Mouse (Mus musculus): ENCODE measurements at regions not wholly inside any gene's neighbourhood (a gene's known extent, or its start where the extent isn't known, plus 50 kb on each side); places are given as distances from the start of the nearest gene placed in this dataset.

DNA sequence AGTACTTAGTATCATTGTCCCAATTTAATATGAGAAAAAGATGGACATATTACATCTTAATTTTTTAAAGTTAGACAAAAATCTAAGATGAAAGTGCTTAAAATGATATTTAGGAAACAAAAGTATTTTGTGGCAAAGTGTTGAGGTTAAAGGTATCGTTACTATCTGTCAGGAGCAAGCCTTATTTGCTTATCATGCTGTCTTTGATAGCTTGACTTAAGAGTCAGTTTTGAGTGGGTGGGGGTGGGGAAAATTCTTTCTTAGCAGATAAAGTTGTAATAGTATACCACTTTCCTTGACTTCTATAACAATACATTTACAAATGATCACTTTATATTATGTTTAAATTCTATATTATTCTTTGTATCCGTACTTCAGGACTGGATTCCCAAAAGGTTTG, 339.1 kb upstream of the Dph6 start:
- DNase-seq = no peak

DNA sequence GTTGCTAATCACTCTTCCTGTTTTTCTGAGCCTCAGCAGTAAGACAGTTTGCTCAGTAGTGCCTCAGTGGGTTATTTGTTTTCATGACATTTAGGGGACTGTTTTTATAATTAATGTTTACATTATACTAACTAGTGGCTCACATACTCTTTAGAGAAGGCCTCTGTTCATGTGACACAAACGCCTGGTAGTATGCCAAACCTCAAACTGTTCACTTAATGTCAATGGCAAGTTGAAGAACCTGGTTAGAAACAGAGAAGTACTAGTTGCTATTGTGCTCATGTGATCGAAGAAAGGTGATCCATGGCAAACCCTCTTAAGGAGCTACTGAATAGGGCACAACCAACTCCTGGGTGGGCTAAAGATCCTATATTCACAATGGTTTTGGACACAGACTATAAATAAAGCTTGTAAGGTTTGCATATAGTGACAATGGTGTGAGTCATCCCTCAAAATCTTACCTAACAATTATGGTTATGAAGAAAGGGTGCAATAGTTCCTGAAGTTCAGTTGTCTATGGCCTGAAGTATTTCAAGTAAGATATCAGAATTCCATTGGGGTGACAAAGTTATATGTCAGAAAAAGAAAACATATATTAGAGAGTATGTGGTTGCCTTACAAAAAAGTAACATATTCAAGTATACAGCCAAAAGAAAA, 340.1 kb upstream of the Dph6 start:
- no peak for DNase-seq

DNA sequence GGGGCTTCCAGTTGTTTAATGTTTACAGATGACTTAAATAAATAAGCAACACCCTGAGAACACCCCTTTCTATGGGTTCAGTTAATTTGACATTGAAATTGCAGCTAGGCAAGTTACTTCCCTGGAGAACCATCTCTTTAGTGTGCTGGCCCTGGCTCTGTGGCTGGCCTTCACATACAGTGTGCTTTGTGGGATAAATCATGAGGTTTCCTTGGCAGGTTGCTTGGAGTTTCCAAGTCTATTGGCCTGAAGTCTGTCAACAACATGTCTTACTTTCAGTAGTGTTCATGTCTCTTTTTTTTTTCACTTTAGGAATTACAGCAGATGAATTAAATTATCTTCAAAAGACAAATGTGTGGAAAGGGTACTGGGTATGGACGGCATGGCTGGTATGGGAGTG, 359.2 kb upstream of the Dph6 start:
- no peak for DNase-seq

DNA sequence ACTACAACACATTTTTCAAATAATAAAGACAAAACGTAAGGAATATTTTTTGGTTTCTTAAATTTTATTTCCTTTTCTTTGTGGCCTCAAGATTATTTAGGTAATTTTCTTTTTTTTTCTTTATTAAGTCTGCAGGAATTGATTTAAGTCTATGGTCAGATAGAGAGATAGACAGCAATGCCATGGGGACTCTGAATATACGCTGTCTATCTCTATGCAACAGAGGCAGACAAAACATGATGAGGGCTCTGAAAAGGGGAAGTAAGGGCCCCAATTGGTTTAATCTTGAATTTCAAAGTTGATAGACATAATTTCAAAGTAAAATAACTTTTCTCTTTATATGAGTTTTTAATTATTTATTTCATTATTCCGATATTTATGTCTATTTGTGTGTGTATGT, 372.0 kb upstream of the Dph6 start:
- no peak for DNase-seq

DNA sequence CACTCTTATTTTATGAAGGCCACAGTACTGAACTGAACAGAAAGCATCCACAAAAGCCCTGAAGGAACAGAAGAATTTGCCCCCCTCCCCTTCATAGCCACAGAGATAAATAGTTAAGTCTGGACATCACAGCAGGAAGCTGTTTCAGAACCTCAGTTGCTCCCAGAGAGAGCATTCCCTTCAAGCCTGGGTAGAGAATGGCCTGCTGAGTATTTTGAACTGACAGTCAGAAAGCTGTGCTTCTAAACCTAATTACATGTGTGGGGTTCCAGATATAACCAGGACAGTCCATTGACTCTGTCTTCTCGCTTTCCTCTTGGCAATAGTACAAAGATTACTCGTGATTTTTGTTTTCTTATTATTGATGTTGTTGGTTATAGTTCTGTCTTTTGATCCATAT, 376.4 kb upstream of the Dph6 start:
- DNase-seq = no peak

DNA sequence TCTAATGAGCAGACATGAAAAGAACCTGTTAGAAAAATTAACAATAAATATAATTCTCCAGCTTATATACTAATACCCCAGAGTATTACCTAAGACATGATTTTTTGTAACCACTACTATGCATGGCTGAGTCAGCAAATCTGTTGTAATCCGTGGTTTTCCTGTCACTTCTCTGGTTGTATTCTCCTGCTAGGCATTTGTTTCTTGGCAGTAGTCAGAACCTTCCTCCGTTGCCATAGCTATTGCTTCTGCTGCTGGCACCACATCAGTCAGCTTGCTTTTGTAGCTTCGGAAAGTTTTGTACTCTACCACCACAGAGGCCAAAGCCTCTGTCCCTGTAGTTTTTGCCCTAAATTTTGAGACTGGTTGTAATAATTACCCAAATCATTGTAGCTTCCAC, 381.4 kb upstream of the Dph6 start:
- DNase-seq = no peak

DNA sequence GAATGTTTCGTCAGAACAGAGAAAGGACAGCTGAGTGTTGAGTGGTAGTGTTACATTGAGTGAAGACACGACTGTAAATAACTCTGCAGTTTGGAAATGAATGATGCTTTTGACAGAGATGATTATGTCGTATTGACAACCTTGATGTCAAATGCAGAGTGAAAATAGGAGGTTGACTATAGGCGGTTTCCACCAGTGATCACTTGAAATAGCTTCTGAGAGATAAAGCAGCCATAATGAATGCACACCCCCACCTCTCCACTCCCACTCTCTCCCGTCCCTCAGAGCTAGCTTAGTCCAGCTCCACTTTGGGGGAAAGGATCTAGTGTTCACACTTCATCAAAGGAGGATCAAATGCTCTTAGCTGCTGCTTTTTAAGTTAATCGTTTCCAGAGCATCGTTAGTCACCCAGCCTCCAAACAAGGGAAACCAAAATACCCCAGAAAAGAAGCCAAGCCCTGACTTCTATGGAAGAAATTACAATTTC, 387.6 kb upstream of the Dph6 start:
- DNase-seq = no peak

DNA sequence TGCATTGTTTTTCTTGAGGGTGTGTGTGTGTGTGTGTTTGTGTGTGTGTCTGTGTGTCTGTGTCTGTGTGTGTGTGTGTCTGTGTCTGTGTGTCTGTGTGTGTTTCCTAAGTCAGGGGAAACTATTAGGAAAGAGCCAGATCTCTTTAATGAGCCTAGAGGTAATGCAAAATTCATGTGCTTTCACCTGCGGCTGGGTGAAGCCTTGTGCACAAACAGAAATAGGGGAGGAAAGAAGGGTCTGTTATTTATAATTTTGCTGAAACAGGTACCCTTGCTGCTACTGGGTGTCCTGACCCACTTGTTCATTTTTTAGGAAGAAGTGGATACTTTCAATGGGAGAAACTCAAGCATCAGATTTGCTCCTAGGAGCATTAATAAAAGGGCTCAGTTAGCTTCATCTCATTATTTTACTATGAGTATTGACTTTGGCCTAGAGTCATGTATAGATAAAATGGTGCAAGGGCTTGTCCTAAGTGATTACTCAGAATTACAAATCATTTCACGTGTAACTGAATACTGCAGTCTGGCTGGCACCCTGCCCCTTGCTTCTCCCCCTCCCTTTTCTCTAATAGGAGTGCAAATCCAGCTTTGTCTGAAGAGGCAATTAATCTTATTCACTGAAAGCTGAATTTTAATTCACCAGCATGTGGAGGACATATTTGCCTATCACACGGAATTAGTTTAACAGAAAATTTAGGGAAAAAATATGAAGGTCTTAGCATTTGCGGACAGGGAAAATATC, 401.7 kb upstream of the Dph6 start:
- DNase-seq = no peak

DNA sequence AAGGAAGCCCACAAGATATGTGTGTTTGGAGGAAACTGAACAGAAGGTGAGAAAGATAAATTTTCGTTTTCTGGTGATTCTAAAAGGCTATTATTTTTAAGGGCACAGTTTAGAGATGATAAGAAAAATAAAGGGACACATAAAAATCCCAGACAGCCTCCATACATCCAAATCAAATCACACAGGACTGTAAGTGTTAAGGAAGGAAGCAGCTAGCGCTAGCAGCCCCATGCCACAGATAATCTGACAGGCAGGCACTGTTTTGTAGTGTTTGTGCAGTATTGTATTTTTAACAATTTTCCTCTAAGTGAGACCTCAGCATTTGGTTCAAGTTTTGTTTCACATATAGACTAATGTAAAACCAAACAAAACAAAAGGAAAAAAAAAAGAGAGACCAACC, 402.4 kb upstream of the Dph6 start:
- DNase-seq = no peak

DNA sequence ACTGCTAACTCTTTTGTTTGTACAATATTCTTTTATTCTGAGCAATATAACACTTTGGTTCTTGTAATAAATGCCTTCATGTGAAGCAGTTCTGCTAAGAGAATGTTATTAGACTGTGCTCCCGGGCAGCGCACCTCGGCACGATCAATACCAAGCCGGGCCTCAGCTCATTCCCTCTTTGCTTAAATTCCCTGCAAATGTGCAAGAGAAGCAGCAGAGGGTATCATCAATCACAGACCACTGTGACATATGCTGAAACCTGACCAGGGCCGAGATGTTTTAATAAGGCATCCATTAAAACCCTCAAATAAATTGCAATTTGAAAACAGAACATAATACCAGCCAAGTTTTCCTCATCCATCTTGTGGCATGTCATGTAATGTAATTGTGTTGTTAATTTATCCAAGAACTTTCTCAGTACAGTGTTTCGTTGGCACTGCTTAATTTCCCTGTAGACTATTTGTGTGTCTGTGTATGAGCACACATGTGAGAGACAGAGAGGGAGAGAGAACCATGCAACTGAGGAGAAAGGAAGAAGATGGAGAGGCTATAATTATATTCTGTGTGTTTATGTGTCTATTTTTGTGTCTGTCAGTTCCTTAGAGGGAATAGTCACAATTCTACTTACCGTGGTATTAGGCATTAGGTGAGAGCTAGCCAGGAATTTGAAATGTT, 412.9 kb upstream of the Dph6 start:
- no peak for DNase-seq

DNA sequence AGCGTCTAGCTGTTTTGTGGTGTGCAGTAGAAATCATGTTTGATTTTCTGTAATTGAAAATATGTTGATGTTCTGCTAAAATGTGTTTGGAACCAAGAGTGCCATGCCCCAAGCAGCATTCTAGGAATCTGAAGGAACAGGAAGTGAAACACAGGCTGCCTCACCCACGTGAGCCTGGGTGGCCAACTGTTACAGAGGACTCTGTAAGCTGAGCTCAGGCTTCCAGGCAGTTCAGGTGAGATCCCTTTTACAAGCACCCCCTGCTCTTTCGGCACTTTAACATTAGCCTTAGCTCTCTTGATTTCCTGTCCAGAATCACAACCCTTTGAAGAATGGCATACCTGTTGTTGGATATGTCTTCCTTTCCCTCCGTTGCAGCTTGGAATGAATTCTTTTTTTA, 414.9 kb upstream of the Dph6 start:
- DNase-seq = no peak

DNA sequence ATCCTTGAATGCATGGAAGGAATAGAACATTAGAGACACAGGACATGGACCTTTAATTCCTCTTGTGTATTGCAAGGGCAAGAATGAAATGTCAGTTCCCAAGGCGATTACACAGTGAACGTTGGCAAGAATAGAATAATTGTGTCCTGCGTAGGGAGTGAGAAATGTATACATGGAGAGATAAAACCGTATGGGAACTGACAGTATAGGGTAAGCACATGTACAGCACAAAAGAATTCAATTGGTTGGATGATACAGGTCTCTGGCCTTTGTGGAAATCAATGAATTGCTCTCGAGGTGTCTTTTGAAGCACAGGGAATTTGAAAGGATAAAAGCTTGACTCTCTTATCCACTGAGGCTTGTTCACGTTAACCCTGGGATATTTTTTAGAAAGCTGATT, 415.4 kb upstream of the Dph6 start:
- no peak for DNase-seq

DNA sequence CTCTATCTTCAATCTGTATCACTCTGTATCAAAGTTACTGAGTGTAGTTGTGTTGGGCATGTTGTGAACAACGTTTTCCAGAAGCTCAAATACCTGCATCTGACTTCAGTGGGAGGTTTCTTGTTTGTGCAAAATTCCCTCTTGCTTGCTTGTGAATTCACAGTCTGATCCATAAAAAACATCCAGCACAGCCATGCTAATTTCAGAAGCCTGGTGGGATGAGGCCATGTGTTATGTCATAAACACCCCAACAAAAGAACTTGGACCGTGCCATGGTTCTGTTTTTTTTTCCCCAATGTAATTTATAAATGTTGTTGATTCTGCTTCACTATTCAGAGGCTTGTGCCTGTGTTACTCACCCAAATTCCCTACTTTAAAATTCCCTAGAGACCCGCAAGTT, 415.9 kb upstream of the Dph6 start:
- no peak for DNase-seq

DNA sequence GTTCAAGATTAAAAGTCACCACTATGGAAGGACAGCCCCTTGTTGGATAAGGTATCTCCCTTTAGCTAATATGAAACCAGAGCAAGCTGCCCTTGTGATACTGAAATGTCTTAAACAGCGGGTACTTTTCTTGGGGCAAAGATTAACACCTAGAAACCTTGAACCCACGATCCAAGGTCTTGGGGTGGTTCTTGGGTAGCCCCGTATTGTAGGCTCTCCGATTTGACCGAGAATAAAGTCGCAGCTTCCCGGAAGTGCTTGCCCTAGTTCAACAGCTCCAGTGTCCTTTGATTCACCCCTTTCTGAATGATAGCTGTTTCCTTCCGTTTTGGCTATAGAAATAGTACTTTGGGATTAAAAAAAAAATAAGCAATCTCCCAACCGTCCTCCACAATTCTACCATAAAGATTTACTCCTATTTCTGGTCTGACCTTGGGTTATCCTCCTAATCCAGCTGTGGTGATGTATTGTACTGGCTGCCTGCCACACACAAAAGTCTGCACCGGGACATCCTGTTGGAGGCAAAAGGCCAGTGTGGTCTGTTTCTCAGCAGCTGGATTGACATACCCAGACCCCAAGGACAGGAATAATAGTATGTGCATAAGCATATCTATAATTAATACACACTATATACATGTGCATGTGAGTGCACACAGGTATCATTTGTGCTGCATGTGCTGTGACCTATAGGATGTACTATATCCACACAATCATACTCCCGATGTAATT, 427.0 kb upstream of the Dph6 start:
- DNase-seq = no peak

DNA sequence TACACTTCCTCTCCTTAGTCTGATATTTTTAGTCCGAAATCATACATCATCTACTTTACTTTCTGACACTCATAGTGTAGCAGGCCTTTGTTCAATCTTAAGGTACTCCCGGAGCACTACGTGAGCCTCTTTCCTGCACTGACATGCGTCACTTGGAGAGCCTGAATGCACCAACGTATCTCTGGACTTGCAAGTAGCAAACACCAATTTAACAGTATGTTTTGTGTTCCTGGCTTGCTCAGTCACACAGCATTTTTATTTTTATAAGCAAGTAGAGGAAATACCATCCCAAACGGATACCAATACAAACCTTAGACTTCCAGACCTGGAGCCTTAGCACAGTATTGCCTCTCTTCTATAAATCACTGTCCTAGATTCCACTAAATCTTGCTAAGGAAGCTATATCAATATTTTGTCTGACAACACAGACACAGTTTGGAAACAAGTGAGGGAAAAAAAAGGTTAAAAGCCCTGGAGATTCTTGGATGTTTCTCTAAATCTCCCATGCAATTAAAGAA, 427.6 kb upstream of the Dph6 start:
- DNase-seq = no peak

DNA sequence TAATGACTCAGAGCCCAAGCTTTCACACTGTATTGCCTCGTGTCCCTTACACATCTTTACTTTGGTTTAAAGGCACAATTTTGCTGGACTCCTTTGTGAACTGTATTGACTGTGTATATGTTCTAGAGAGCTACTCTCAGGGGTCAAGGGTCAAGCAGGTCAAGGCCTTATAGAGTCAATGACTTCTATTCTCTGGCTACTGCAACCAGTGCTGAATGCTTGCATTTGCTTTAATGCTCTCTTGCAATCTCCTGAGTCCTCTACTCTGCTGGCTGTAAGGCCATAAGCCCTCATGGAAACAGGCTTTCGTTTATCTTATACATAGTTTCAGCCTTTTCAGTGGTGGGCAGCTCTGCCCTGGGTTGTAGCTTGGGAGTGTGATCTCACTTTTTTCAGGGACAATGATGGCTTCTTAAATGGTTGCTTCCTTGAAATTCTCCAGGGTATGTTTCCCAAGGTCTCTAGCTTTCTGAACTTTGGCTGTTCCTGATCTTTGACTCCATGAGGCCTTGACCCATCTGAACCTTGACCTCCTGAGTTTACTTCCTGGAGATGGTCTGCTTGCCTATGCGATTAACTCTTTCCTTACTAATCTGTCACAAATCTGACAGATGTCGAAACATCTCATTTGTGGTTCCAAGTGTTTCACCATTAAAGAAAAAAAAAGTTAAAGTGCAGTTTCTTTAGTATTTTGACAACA, 433.8 kb upstream of the Dph6 start:
- DNase-seq = no peak

DNA sequence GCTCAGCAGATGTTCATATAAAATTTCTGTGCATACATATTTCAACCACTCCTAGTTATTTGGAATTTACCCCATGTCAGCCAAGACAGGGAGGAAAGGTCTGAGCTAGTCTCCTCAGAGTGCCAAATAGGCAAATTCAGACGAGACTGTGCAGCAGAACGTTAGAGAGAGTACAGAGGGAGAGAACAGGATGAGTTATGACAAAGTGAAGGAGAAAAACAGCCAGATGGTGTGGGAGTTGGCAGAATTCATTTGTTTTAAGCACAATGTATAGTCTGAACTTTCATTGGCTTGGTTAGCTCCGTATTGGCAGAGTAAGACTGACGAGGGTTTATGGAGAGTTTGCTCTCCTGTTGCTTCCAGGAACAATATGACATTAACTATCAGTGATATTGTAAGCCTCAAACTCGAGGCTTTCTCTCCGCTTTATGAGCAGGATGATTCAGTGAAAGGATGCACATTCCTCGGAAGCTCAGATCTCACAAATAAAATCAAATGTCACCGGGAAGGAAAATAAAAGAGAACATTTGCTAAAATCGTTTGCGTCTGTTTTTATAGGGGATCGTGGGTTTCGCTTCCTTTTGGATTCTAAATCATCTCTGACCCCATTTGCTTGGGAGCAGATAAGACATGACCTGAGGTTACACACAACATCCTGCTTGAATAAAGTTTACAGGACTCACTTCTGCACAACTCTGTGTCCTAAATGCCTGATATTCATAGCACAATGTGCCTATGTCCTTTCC, 435.8 kb upstream of the Dph6 start:
- no peak for DNase-seq

DNA sequence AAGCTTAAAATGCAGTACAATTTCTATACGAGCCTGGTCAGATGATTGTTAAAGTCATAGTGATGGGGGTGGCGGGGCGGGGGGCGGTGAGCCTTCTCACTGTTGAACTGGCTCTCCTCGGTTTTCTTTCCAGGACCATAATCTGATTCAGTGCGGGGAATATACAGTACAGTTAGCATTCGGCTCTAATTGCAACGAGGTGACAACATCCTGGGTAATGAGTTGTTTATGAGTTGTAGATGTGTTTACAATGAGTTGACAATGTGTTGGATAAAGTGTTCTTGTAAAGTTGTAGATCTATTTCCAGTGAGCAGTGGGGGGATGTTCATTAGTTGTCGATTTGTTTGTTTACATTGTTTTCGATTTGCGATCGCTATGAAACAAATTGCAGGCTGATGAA, 440.6 kb upstream of the Dph6 start:
- DNase-seq = no peak

DNA sequence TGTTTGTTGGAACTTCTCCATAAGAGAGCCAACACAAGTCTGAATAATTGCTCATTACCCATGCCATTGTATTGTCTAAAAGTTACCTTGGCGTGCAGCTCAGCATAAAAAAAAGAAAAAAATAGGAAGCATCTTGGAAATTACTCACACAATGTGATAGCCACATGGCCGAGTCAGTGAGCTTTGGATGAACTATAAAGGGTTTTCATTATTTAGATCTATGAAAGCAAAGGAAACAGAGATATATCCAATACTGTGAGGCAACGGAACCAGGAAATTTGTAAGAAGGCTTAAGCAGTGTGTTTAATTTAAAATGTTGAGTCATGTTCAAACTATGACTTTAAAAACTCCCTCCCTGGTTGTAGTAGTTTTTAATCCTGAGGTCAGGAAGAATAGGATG, 446.7 kb upstream of the Dph6 start:
- no peak for DNase-seq

DNA sequence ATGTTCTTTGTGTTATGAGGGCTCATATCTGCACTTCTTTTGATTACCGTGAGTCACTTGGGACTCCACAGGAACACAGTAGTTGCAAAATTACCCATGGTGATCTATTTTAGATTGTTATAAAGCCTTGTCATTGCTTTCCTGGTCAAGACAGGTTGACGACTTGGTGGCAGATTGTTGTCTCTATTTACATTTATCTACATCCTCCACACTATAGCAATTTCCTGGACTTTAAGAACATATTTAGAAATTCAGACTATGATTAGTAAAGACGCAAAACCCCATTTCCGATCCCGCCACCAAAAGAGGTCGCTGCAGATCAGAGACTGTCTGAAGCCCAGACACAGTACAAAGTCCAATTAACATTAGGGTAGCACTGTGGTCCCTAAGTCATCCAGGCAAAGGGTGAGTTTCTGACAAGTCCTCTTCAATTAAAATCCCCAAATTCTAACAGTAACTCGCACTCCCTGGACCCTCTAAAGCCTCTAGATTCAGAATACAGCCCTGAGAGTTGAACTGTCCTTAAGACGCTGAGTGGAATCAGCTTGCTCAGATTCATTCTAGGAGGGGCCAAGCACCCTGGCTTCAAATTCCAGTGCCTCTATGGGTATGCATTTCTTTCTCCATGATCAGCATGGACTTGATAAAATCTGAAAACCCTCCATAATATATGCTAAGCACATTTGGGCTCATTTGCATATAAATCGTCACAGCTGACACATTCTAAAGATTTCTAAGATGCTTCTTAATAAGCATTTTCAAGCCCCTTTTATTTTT, 461.9 kb upstream of the BC052040 start:
- no peak for DNase-seq

DNA sequence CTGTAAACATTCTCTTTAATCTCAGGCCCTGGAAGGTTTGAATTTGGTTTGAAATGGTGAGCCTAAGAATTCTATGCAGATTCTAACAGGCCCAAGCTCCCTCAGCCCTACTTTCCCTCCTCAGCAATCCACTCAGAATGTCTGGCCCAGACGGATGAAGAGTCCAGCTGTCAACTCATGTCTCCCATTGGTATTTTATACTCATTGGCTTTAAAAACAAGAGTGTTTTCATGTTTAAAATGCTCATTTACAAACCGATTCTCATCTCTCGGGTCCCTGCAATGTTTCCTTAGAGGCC, 461.4 kb upstream of the BC052040 start:
- no peak for DNase-seq
